Mouse (Mus musculus) gastrocnemius, adult 18-20 months (tissue): ENCODE results near the gene Ttll6. TPM values are rescaled to one million over a fixed set of nuclear protein-coding genes. Genes with fewer than 3 reads are reported as not detected.

Experiments
- DNase-seq: peaks from one replicate; pipeline ENCODE4 v3.0.0; 2021; ENCODE audit warnings: low spot score
- total RNA-seq, 2 experiments: library from RNA; stranded (reverse); gene quantifications; 2 replicates each; pipeline ENCODE4 v1.2.3; 2021

Gene Ttll6
- total RNA-seq, 2 experiments from 2014 or later = not detected

DNA sequence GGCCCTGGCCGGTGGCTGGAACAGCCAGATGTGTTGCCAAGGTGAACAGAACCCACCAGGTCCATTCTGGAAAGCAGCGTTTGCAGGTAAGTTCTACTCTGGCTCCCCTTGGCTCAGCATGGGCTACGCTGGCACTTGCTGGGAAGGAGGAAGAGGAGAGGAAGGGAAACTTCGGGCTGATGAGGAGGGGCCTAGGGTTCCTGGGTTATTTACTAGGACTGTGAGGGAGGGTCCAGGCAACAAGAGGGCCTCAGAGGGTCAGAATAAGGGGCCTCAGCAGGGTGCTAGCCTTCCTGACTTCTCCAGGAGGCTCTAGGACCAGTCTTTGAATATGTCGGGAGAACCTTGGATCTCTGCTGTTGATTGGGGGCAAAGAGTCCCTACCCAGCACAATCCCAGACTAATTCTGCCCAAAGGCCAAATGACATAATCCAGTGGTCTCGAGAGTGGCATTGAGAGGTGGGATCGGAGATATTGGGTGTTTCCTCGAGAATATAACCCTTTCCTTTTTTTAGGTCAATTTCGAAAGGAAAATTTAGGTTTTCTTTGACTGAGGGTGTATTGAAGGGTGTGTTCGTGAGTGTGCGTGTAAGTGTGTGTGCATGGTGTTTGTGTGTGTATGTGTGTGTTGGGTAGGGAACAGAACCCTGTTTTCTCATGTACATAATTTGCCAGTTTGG lies 61.5 kb downstream of the Ttll6 start:
- DNase-seq = no peak

DNA sequence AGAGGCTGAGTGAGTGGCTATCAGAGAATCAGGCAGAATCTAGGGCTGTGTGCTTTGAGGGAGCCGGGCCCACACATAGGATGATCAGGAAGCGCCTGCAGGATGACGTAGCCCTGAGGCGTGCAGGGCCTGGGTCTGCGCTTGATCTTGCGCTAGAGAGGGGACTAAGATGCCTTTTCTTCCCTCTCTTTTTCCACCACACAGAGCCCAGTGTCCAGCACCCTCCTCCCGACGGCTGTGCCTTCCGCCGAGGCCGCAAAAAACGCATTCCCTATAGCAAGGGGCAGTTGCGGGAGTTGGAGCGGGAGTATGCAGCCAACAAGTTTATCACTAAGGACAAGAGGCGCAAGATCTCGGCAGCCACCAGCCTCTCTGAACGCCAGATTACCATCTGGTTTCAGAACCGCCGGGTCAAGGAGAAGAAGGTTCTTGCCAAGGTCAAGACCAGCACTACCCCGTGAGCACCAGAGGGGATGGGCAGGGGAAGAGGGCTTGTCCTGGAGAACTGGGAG lies 62.2 kb downstream of the Ttll6 start:
- no peak for DNase-seq

DNA sequence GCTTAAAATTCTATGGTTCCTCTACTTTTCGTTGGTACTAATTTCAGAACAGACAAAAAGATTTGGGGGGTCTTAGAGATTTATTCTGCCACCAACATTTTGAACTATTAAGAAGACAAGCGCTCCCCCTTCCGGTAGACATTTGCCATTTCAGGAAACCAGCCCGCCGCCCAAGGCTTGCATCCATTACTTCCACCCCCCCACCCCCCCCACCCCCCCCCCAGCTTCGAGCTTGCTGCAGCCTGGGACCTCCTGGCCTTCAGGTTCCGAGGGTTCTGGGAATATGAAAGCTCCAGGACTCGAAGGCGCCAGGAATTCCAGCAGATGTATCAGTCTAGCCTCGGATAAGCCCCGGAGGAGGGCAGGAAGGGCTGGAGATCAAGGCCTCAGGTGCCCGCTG lies 65.1 kb downstream of the Ttll6 start:
- peak; percentile 8 for DNase-seq

DNA sequence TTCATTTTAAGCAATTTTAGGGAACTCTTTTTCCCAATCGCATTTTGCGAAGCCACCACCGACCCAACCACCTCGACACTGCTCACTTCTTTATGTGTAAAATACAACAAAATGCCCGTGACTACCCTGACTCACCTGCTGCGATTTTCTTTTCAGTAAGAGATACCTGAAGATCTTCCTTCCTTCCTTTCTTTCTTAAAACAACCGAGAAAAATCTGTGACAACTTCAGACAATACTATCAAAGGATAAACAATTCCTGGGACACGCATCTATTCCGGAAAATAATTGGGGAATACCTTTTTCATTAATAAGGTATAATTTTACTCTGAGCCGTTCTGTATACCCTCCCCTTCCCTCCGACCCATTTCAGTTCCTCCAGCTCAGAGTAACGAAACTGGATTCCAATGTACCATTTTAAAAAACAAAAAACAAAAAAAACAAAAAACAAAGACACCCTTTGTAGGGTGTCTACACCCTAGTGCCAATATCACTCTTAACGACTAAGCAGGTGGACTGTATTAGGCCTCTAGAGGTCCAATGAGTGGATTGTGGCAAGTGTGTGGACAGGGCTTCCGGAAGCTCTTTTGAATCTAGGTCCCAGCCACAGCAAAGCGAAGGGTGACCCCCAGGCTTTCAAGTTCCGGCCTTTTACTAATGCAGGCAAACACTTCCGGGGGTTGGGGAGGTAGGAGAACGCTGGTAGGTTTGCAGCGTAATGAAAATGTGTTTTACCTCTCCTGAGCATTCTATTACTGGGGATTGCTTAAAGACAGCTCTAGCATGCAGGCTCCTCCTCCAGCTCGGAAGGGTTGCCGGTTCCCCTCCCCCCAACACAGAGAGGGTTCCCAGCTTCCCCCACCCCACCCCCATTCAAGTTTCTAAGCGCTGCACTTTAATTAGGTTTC lies 65.8 kb downstream of the Ttll6 start:
- no peak for DNase-seq

DNA sequence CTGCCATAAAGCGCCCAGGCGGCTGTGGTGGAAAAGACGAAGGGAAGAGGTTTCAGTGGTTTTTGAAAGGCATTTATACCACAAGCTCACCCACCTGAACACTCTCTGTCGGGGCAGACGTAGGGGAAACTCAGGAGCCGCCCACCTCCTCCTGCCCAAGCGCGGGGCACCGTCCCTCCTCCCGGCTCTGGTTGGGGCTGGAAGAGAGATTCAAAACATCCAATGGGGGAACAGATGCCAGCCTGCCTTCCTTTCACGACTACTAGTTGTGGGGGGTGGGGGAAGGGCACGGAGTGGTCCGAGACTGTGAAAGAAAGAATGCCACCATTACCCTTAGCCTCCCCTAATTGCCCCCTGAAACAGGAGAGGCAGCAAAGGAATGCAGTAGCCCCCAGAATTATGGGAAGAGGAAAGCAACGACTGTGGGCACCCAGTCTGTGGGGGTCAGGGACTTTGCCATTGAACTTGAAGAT lies 66.6 kb downstream of the Ttll6 start:
- DNase-seq = no peak

DNA sequence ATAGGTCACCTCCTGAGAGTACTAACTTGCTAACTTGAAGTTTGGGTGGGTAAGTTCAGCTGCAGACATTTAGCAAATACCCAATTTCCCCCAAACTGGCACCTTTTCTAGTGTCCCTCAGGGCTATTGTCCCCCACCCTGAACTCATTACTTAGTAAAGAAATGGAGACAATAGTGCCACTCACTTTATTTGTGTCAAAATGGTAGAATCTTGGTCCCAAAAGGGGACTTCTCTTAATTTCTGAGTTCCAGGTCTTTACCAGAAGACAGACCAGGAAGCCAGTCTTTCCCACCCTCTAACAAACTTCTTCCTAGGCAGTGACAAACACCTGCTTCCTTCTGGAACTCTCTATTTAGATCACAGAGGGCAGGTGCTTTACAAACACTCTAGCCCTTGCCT lies 68.2 kb downstream of the Ttll6 start:
- DNase-seq = no peak

DNA sequence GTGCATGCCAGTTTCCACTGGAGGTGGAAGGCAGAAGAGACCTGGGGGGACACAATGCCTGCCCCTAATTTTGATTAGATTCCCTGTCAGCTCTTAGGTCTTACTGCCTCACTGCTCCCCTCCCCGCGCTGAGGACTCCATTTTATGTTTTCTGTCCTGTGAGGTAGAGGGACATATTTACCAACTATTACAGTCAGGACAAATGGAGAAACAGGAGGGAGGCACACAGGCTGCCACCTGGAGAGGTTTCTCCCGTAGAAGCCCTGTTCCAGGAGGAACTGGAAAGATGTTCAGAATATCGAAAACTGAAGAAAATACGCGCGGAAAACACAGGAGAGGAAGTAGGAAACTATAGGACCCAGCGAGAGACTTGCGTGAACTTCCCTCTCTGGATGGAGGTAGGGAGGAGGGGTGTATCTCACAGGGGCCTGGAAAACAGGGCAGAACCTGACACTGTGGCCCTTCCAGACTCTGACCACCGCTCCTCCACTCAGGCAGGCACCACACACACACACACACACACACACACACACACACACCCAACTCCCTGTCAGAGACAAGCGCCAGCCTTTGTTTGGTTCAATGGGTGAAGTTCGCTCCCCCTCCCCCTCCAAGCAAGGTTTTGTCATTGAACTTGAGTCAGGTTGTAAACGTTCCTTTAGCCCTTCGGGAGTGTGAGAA lies 69.0 kb downstream of the Ttll6 start:
- DNase-seq = no peak

DNA sequence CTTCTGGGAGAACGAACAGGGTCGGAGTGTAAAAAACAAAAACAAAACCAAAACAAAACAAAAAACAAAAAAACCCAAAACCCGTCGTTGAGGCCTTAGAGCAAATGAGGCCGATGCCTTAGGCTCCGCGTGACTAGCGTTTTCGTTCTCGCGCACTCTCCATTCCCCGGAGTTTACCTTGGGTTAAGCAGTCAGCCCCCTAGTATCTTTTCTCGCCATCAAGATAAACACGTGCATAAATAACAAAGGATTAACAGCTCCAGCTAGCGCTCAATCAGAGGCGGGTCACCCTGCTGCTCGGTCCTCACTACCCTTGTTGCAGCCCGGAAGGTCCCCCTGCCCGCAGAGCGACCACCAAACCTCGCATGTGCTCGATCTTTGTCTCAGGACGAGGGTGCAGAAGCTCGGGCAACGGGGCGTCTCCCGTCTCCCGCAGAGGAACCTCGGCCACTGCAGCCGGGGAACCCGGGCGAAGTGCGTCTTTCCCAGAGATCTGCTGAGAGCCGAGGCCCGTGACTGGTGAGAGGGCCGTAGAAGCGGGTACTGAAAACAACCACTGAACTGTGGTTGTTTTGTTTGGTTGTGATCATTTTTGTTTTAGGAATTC lies 69.7 kb downstream of the Ttll6 start:
- DNase-seq = no peak

DNA sequence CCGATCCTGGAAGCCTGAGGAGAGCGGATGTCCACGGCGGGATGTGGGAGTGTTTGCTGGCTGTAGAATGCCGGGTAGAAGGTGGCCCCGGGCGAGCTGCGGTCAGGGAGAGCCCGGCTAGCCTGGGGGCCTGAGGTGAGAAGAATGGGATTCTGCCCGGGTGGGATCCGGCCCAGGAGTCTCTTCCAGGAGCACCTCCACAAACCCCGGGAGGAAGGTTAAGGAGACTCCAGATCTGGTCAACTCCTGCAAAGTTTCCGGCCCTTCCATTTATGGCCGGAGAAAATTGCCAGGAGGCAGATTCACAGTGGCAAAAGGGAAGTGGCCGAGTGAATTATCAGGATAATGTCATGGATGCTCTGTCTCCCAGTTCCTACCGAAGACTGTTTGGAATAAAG lies 70.2 kb downstream of the Ttll6 start:
- no peak for DNase-seq

DNA sequence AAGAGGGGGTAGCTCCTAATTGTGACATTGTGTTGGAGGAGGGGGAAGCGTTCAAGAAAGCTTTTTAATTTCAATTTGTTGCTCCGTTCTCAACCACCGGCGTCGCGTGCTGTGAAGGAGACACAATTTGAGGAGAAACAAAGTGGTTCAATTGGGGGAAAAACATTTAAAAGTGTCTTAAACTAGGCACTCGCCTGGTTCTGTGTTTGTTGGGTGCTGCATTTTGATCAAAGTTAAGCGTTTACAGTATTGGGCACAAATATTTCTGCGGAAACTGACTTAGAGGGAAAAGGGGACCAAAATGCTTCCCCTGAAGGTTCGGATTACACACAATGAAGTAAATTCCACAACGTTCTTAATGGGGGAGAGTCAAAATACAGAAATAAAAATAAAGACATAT lies 70.8 kb downstream of the Ttll6 start:
- no peak for DNase-seq

DNA sequence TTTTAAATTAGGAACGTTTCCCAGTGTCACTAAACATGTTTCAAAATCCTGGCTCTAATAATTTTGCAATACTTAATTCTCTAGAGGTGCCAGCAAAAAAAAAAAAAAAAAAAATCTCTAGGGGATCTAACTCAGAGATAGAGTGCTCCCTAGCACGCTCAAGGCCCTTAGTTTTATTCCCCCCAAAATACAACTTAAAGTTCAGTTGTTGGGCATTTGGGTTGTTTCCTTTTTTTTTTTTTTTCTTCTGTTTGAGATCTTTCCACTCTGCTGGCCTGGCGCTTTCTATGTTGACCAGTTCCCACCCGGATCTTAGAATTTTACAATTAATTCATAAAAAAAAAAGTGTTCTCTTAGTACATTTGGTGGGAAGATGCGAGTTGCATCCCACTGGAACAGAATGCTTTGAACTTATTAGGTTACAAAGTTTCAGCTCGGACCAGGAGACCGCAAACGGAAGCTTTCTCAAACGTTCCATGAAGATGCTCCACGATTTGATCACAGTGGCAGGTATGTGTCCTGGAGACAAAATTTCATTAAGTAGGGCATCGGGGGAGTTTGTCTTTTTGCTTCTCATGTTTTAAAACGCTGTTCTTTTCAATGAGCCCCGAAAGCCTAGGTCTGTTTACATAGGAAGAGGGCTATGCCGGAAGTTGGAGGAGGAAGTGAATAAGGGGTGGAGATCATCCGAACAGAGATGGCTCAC lies 72.0 kb downstream of the Ttll6 start:
- DNase-seq = no peak

Other genes with a start within 250 kb of the Ttll6 start
- gene B4galnt2, start 218.9 kb upstream of the Ttll6 start, total RNA-seq = not detected
- not detected for gene Igf2bp1, start 127.8 kb upstream of the Ttll6 start, total RNA-seq
- gene Gip, start 109.2 kb upstream of the Ttll6 start, total RNA-seq = not detected
- 10 to 100 TPM; 33.4 to 35.7 TPM for gene Snf8, start 98.9 kb upstream of the Ttll6 start, total RNA-seq
- gene Ube2z, start 68.4 kb upstream of the Ttll6 start, total RNA-seq = 10 to 100 TPM; 14.5 to 17.3 TPM
- 1,000 to 10,000 TPM; 1,436 to 1,539 TPM for gene Atp5g1, start 58.1 kb upstream of the Ttll6 start, total RNA-seq
- gene Calcoco2, start 21.8 kb upstream of the Ttll6 start, total RNA-seq = not detected
- not detected for gene Hoxb13, start 60.5 kb downstream of the Ttll6 start, total RNA-seq
- gene Hoxb9, start 137.7 kb downstream of the Ttll6 start, total RNA-seq = under 1 TPM; 0.09 TPM
- gene Hoxb8, start 148.1 kb downstream of the Ttll6 start, total RNA-seq = under 1 TPM in 1 of 2 experiments, not detected in 1; 0.09 TPM
- under 1 TPM; 0.41 to 0.81 TPM for gene Hoxb7, start 152.8 kb downstream of the Ttll6 start, total RNA-seq
- under 1 TPM; 0.38 to 0.39 TPM for gene Hoxb6, start 158.7 kb downstream of the Ttll6 start, total RNA-seq
- gene Hoxb5, start 169.6 kb downstream of the Ttll6 start, total RNA-seq = under 1 TPM; 0.09 to 0.14 TPM
- under 1 TPM; 0.16 to 0.31 TPM for gene Hoxb4, start 184.5 kb downstream of the Ttll6 start, total RNA-seq
- gene Hoxb3, start 189.5 kb downstream of the Ttll6 start, total RNA-seq = under 1 TPM; 0.21 to 0.39 TPM
- gene Hoxb2, start 216.7 kb downstream of the Ttll6 start, total RNA-seq = not detected
- gene Hoxb1, start 232.0 kb downstream of the Ttll6 start, total RNA-seq = not detected